Mouse (Mus musculus): ENCODE results near the gene Gcnt3. TPM values are rescaled to one million over a fixed set of nuclear protein-coding genes. Genes with fewer than 3 reads are reported as not detected.

The Gcnt3 gene
- total RNA-seq, 2 experiments from 2014 or later, result not detected

DNA sequence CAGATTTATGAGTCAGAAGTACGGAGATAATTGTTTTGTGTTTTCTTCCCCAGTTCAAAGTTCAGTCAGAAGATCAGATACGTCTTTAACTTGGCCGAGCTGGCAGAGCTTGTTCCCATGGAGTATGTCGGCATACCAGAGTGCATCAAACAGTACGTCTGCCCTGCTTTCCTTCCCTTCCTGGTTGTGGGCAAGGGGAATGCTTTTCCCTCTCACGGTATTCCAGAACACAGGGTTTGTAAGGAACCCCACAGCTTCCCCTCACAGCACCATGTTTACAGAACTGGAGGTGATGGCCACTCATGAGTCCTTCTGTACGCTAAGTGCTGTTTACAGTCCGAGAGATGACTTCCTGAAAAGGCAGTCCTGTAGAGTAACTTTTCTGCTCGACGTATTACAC, 34.4 kb downstream of the Gcnt3 start:
- no peak for DNase-seq

- DNase-seq, result no peak
These were observed 38.6 kb downstream of the Gcnt3 start for GRCm38 (mm10) chr9:69999318-69999717.

GRCm38 (mm10) chr9:69994547-69994946, 43.3 kb downstream of the Gcnt3 start:
- DNase-seq, result no peak

GRCm38 (mm10) chr9:69993479-69993878, 44.4 kb downstream of the Gcnt3 start:
- DNase-seq, result no peak

- no peak for DNase-seq
These were observed 45.0 kb downstream of the Gcnt3 start for GRCm38 (mm10) chr9:69992841-69993277.

- DNase-seq, result no peak
These were observed 47.5 kb downstream of the Gcnt3 start for GRCm38 (mm10) chr9:69990346-69990745.

DNA sequence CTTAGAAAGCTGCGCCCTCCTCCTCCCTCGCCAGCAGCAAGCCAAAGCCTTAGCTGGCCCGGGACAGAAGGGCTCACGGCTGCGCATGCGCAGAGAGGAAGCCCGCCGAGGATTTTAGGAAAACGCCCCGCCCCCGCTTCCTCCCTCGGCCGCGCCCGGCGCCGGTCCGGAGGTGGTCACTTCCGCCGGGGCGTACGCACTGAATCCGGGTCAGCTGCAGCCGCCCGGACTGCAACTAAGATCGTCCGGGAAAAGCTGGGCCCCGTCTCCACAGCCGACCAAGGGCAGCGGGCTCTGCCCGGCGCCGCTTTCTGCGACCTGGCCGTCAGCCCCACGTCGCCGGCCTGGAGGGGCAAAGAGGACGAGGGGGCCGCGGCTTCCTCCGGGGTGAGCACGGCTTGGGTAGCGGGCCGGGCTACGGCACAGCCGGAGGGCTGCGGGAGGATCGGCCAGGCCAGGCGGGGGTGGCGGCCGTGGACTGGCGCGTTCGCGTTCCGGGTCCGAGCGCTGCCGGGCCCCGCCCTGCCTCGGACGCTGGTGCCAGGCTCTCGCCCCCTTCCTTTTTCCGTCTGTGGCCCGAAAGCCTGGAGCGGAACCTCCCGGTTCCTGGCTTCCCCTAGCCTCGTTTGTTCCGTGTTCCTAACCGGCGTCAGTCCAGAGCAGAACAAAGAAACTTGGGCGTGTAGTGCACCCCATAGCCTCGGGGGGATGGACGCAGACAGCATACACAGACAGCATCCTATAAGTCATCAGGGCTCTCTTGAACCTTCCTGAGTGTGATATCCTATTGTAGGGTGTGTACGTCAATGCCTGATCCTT, 48.4 kb downstream of the Gcnt3 start, which contains the start of gene Bnip2:
Gene Bnip2, plus strand, starts transcription at position 164 of the 819 bp plus-strand sequence.
- peak; percentile 91 to 92 for DNase-seq

DNA sequence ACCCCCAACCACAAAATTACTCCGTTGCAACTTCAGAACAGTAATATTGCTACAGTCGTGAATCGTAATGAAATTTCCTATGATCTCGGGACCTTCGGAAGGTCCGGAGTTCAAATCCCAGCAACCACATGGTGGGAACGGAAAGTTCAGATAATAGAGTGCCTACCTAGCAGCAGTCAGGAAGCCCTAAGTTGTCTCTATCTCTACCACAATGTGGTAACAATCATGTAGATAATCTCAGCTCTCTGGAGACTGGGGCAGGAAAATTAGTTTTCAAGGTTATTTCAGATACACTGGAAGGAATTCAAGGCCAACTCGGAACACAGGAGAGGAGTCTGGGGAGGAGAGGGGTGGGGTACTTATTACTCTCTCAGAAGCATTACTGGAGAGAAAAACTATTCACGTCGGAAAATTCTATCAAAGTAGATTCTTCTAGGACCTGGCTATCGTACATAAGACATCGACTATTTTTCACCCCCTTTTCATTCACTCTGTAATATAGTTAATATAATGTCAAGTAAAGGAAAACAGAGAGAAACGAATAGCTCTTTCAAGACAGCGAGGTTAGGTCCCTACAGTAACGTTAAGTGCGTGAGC, 49.1 kb downstream of the Gcnt3 start:
- DNase-seq, result no peak

DNA sequence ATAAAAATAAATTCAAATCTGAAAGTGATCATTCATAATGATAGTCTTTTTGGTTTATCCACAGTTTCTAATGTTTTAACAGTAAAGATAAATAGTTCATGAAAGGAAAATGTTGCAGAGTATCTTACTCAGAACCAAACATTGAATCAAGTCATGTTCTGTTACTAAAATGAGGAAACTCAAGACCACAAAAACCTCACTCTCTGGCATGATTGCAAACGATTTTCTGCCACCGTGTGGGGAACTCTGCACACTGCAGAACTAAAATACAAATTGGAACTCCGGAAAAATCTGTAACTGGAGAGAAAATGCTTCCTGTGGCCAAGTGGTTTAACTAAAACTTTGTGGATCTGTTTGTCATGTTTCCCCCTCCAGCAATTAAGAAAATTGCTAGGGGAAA, 50.3 kb downstream of the Gcnt3 start:
- peak; percentile 36 to 56 for DNase-seq

DNA sequence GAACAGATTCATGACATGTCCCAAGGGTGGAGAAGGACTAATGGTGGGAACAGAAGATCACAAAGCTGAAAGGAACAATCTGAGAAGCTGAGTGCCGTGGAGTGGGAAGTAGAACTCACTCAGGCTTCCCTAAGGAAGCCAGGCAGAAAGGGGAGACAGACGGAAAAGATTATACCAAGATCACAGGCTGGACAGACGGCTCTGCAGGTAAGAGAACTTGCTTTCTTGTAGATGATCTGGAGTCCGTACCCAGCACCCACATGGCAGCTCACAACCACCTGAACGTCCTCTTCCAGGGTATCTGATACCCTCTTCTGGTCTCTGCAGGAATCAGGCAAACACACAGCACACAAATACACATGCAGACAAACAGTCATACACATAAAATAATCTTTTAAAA, 51.3 kb downstream of the Gcnt3 start:
- no peak for DNase-seq

GRCm38 (mm10) chr9:69986063-69986462, 51.8 kb downstream of the Gcnt3 start:
- DNase-seq, result no peak

DNA sequence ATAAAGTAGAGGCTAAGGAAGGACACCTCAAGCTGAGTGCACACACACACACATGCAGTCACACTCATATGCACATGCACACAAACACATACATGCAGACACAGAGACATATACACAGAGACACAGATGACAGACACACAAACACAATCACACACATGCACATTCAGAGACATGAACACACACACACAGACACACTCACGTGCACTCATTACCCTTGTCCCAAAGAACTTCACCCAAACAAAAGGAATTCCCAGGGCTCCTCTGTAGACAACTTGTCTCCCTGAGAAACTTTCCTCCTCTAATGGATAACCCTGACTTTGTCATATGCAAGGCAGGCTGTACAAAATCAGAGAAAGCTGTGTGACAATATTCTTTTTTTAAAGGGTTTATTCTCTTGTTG, 52.4 kb downstream of the Gcnt3 start:
- DNase-seq, result no peak

Other genes with a start within 250 kb of the Gcnt3 start
- 10 to 100 TPM; 41.2 to 43.4 TPM for gene Bnip2, start 48.6 kb downstream of the Gcnt3 start, total RNA-seq (2021)
- 10 to 100 TPM; 54.9 to 57.0 TPM for gene Gtf2a2, start 25.5 kb downstream of the Gcnt3 start, total RNA-seq (2021)
- gene Fam81a, start 104.5 kb upstream of the Gcnt3 start, total RNA-seq (2021), result 10 to 100 TPM; 91.2 to 97.8 TPM
- gene Myo1e, start 169.3 kb upstream of the Gcnt3 start, total RNA-seq (2021), result 1 to 10 TPM; 8.0 to 8.1 TPM

Data from layer of hippocampus, postnatal 36 days (tissue).